ENCODE assay signal across 20 mouse cellular contexts in the genomic region with DNA sequence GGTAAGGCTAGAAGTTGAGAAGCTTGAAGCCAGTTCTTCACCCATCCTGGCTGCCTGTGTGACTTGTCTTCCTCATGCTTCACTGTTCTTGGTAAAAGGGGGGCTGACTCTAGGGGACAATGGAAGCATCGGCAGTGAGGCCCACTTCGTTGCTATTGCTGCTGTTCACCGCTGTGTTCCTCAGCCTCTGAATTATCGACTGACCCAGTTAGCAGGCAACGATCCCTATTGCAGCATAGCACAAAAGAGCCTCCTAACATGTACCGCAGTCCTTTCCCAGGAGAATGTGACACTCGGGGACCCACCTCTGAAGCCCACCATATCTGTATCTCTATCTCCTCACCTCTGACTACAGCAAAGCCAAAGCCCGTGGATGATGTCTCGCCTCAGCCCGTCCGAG. TPM values are rescaled to one million over a fixed set of nuclear protein-coding genes. Genes with fewer than 3 reads are reported as not detected.
DNase-seq lines count a peak whose midpoint lies in the region; TF ChIP-seq lines count a peak whose summit lies in the region.
"Had no signal": no experiment of that assay in that cellular context is flagged by ENCODE, and none has a peak within 500 bp of the region (broad histone marks: within the 10 kb centered on the region; RNA-seq: fewer than 3 reads in every experiment).

No protein-coding gene starts in this region.

- intact Hi-C loops in left cerebral cortex, adult 2 months (cut with DNase I), result no loop called here
- intact Hi-C loops in left cerebral cortex, postnatal 4 days (cut with DNase I), result no loop called here

- no peak overlapping the region for H3K4me3 ChIP-seq in left cerebral cortex, adult 2 months
- H3K4me3 ChIP-seq: embryonic facial prominence, embryonic 13.5 days; embryonic facial prominence, embryonic 15.5 days; erythroblast, embryonic 14.5 days; forebrain, embryonic 10.5 days; forebrain, embryonic 12.5 days had no signal

- peak overlapping the region; percentile 64; the same call in 1 of the 2 replicates for H3K27ac ChIP-seq in left cerebral cortex, adult 2 months
- H3K27ac ChIP-seq: embryonic facial prominence, embryonic 13.5 days; embryonic facial prominence, embryonic 15.5 days; forebrain, embryonic 10.5 days; forebrain, embryonic 12.5 days had no signal

- no peak for TF ChIP-seq CTCF in left cerebral cortex, adult 2 months (IDR thresholded peaks at IDR 0.05)

- DNase-seq in left cerebral cortex, adult 2 months (ENCODE audit: extremely low spot score in 1 of 2, low spot score in 2 of 2), result no peak
- DNase-seq in left cerebral cortex, postnatal 4 days, result no peak
- DNase-seq in retina, embryonic 14.5 days (ENCODE audit: low spot score), result peak; percentile 56
- DNase-seq in retina, postnatal 1 day, result peak; percentile 55
- no peak for DNase-seq in spleen, adult 12 weeks (ENCODE audit: low spot score)
- DNase-seq: adrenal gland, adult 2 months; adrenal gland, postnatal 10 days; adrenal gland, postnatal 25 days; cerebellum, adult 11 months; cerebellum, adult 18-20 months; cerebellum, adult 8-10 months; cerebellum, adult 9-11 months; cerebellum, postnatal 14 days; cerebellum, postnatal 36 days; embryo, embryonic 11 days had no signal

RNA-seq across cellular contexts. Expression of a gene that starts 15.1 kb away (rescaled TPM):
- total RNA-seq in left cerebral cortex, adult 2 months (2021), result 1 to 10 TPM; 2.9 to 3.5 TPM
- 1 to 10 TPM; 2.6 to 3.0 TPM for total RNA-seq in left cerebral cortex, postnatal 4 days (2021)

RNA-seq across cellular contexts. Expression of a gene that starts 39.9 kb away (rescaled TPM):
- 10 to 100 TPM; 26.2 to 27.0 TPM for total RNA-seq in left cerebral cortex, adult 2 months (2021)
- 10 to 100 TPM; 24.2 to 24.7 TPM for total RNA-seq in left cerebral cortex, postnatal 4 days (2021)

Comparison
In these comparisons a context has a peak if more than half of its experiments do, and no peak if none do; other contexts are left out.
1. DNase-seq: peak in retina, embryonic 14.5 days (single experiment) and retina, postnatal 1 day (single experiment); none in left cerebral cortex, adult 2 months (0 of 2), left cerebral cortex, postnatal 4 days (single experiment) and spleen, adult 12 weeks (single experiment).